Mouse (Mus musculus) myocyte (in vitro differentiated cells): Measurements from ENCODE around the gene Clec16a.

Experiments
- MAX ChIP-seq: IDR thresholded peaks from one replicate; pipeline ENCODE4 v1.6.1; 2011; ENCODE audit warnings: low read depth, mild to moderate bottlenecking, control low read depth
- POLR2A ChIP-seq: IDR thresholded peaks from one replicate; pipeline ENCODE4 v1.6.1; 2011; ENCODE audit warnings: low read depth, mild to moderate bottlenecking, control low read depth, moderate library complexity; ENCODE audit not compliant: insufficient read length
- TCF12 ChIP-seq: IDR thresholded peaks from one replicate; pipeline ENCODE4 v1.6.1; 2011; ENCODE audit warnings: mild to moderate bottlenecking, control low read depth; ENCODE audit not compliant: poor library complexity, insufficient read depth, severe bottlenecking
- USF1 ChIP-seq: IDR thresholded peaks from one replicate; pipeline ENCODE4 v1.6.1; 2011; ENCODE audit warnings: low read depth, mild to moderate bottlenecking, control low read depth, moderate library complexity

DNA sequence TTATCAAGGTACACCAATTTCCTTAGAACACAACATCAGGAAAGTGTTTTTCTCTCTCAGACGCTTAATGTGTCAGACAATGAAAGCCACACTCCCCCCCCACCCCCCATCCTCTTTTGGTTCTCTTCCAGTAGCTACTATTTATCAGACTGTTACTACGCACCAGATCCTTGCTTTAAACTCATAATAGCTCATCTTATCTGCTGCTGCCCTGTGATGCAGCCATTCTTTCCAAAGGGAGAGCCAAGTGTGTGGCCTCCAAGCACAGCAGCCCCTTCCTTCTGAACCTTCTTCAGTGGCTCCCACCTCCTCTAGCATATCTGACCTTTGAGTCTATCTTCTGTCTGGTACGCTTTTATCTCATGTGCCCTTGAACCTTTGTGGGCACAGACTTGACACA lies 145.3 kb downstream of the Clec16a start:
- TF ChIP-seq USF1 (no peak), MAX (no peak), POLR2A (no peak), TCF12 (no peak)
